Comparison of ENCODE assay signal across 16 mouse cellular contexts in genomic region chr12:76844346-76845061, GRCm38 (mm10). TPM values are rescaled to one million over a fixed set of nuclear protein-coding genes. Genes with fewer than 3 reads are reported as not detected.
DNase-seq lines count a peak whose midpoint lies in the region.
"Had no signal": no experiment of that assay in that cellular context is flagged by ENCODE, and none has a peak within 500 bp of the region (broad histone marks: within the 10 kb centered on the region; RNA-seq: fewer than 3 reads in every experiment).

No protein-coding gene starts in this region.

- DNase-seq in retina, adult 2 months (ENCODE audit: low read depth, low spot score) = peak; percentile 53
- DNase-seq in retina, embryonic 14.5 days (ENCODE audit: low spot score) = no peak
- DNase-seq in CD4-positive helper T cell, adult 2 months (ENCODE audit: low read depth, low spot score) = peak; percentile 61
- DNase-seq in T-cell, adult 2 months (ENCODE audit: low spot score) = peak; percentile 46
- peak; percentile 80 for DNase-seq in naive thymus-derived CD4-positive, alpha-beta T cell, adult 2 months (ENCODE audit: low read depth)
- no peak for DNase-seq in adrenal gland, postnatal 10 days
- DNase-seq in left cerebral cortex, postnatal 25 days (ENCODE audit: low spot score in 2 of 2) = no peak
- DNase-seq in adipocyte (ENCODE audit: low spot score) = no peak
- DNase-seq: adrenal gland, adult 2 months; adrenal gland, postnatal 36 days; cerebellum, adult 2 months; cerebellum, postnatal 10 days; gastrocnemius, postnatal 36 days; heart, adult 11 months; heart, postnatal 36 days had no signal

- intact Hi-C loops in left cerebral cortex, postnatal 25 days (cut with DNase I) = no loop called here

RNA-seq across cellular contexts. Expression of gene Rab15, which starts 21.8 kb away (rescaled TPM):
- total RNA-seq in adrenal gland, postnatal 10 days (2021) = 1 to 10 TPM; 3.6 to 7.7 TPM
- 100 to 1,000 TPM; 267 to 271 TPM for total RNA-seq in left cerebral cortex, postnatal 25 days (2021)

RNA-seq across cellular contexts. Expression of gene Gpx2, which starts 49.1 kb away (rescaled TPM):
- total RNA-seq in adrenal gland, postnatal 10 days (2021) = not detected
- total RNA-seq in left cerebral cortex, postnatal 25 days (2021) = under 1 TPM; 0.14 TPM
- total RNA-seq: adrenal gland, adult 2 months; adrenal gland, postnatal 36 days; gastrocnemius, adult 8-10 months; gastrocnemius, postnatal 36 days; heart, postnatal 36 days had no signal

Comparison
In these comparisons a context has a peak if more than half of its experiments do, and no peak if none do; other contexts are left out.
1. DNase-seq: peak in retina, adult 2 months (single experiment), CD4-positive helper T cell, adult 2 months (single experiment), T-cell, adult 2 months (single experiment) and naive thymus-derived CD4-positive, alpha-beta T cell, adult 2 months (single experiment); none in retina, embryonic 14.5 days (single experiment), adrenal gland, postnatal 10 days (single experiment), left cerebral cortex, postnatal 25 days (0 of 2) and adipocyte (single experiment).
2. RNA of gene Rab15, which starts 21.8 kb away (total RNA-seq): 267 to 271 TPM in left cerebral cortex, postnatal 25 days; 3.6 to 7.7 TPM in adrenal gland, postnatal 10 days; every median in the first group is over 10 times any median in the second.